In the genomic region with DNA sequence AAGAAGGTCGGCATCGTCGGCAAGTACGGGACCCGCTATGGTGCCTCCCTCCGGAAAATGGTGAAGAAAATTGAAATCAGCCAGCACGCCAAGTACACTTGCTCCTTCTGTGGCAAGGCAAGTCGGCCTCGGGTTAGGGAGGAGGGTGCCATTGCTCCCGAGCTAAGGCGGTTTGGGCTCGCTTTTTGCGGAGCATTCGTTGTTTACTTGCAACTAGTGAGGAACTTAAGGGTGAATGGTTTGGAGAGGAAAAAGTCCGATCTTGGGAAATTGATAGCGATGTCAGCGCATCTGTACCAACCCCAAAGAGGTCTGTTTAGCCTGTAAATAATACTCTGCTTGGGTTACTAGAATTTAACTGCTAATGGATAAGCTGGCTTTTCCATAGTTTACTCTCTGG, we compare ENCODE assay signal across 7 mouse cellular contexts. TPM values are rescaled to one million over a fixed set of nuclear protein-coding genes. Genes with fewer than 3 reads are reported as not detected.
DNase-seq lines count a peak whose midpoint lies in the region; ATAC-seq and TF ChIP-seq lines count a peak whose summit lies in the region.

No protein-coding gene starts in this region.

- no peaks in the 10 kb centered on the region for H3K27me3 ChIP-seq in lung, postnatal 0 days (replicated peaks; ENCODE audit: insufficient read depth, low read length)
- H3K27me3 ChIP-seq in embryonic facial prominence, embryonic 10.5 days (replicated peaks; ENCODE audit: low read depth, poor library complexity, severe bottlenecking), result no peaks in the 10 kb centered on the region
- H3K27me3 ChIP-seq in hindbrain, embryonic 12.5 days, result no peaks in the 10 kb centered on the region
- H3K27me3 ChIP-seq in megakaryocyte, embryonic 14.5 days (replicated peaks), result no peaks in the 10 kb centered on the region

- peak overlapping the region; percentile 91 for H3K27ac ChIP-seq in lung, postnatal 0 days (ENCODE audit: low read length)
- H3K27ac ChIP-seq in embryonic facial prominence, embryonic 10.5 days (replicated peaks), result peak overlapping the region; percentile 92
- peak overlapping the region; percentile 87 for H3K27ac ChIP-seq in hindbrain, embryonic 12.5 days

- peak overlapping the region; percentile 86 for H3K9ac ChIP-seq in lung, postnatal 0 days (replicated peaks; ENCODE audit: low read depth)
- H3K9ac ChIP-seq in hindbrain, embryonic 12.5 days, result peak overlapping the region; percentile 89

- H3K36me3 ChIP-seq in lung, postnatal 0 days (ENCODE audit: insufficient read depth, low read length), result peaks cover 5% of the 10 kb centered on the region; the same call in 1 of the 2 replicates
- H3K36me3 ChIP-seq in embryonic facial prominence, embryonic 10.5 days (replicated peaks), result peaks cover 45% of the 10 kb centered on the region
- H3K36me3 ChIP-seq in hindbrain, embryonic 12.5 days, result peaks cover 28% of the 10 kb centered on the region
- H3K36me3 ChIP-seq in megakaryocyte, embryonic 14.5 days (replicated peaks; ENCODE audit: low read length), result peaks cover 43% of the 10 kb centered on the region

- intact Hi-C loops in left cerebral cortex, postnatal 14 days (cut with DNase I), result loop anchor here (5.0 to 10.0 kb wide), 2 partner anchors 113 to 404 kb away; a partner anchor contains a TSS

- peak; percentile 44 for DNase-seq in lung, postnatal 0 days (ENCODE audit: low spot score)
- DNase-seq in lung, postnatal 14 days, result no peak
- DNase-seq in embryonic facial prominence, embryonic 10.5 days (ENCODE audit: low spot score), result no peak
- no peak for DNase-seq in left cerebral cortex, postnatal 14 days (ENCODE audit: low spot score in 2 of 2)
- DNase-seq in layer of hippocampus, postnatal 36 days, result no peak

- no peak for TF ChIP-seq CTCF in lung, postnatal 0 days (IDR thresholded peaks at IDR 0.05)

- peak overlapping the region; percentile 61 for H3K4me2 ChIP-seq in lung, postnatal 0 days (replicated peaks; ENCODE audit: low read depth, low read length)
- H3K4me2 ChIP-seq in hindbrain, embryonic 12.5 days (replicated peaks), result peak overlapping the region; percentile 65

- peak overlapping the region; percentile 74 for H3K4me3 ChIP-seq in lung, postnatal 0 days (ENCODE audit: low read depth, low read length)
- peak overlapping the region; percentile 70 for H3K4me3 ChIP-seq in embryonic facial prominence, embryonic 10.5 days
- H3K4me3 ChIP-seq in hindbrain, embryonic 12.5 days, result peak overlapping the region; percentile 76
- peak overlapping the region; percentile 96 for H3K4me3 ChIP-seq in megakaryocyte, embryonic 14.5 days (replicated peaks)

- no peak; the same call in 1 of the 2 replicates for ATAC-seq in lung, postnatal 0 days
- ATAC-seq in hindbrain, embryonic 12.5 days (ENCODE audit: low FRiP score), result 0 out of 2 replicates have a peak, but pooled peaks have one; percentile 21

- no peaks in the 10 kb centered on the region for H3K4me1 ChIP-seq in lung, postnatal 0 days (ENCODE audit: insufficient read depth, low read depth, low read length)
- peaks cover 13% of the 10 kb centered on the region for H3K4me1 ChIP-seq in embryonic facial prominence, embryonic 10.5 days
- H3K4me1 ChIP-seq in hindbrain, embryonic 12.5 days, result peaks cover 13% of the 10 kb centered on the region
- peaks cover 27% of the 10 kb centered on the region for H3K4me1 ChIP-seq in megakaryocyte, embryonic 14.5 days

- WGBS in lung, postnatal 0 days, result 1% methylated on average over 17 of the region's 17 CpGs
- WGBS in embryonic facial prominence, embryonic 10.5 days, result under 1% methylated on average over 17 of the region's 17 CpGs
- WGBS in hindbrain, embryonic 12.5 days, result 1% methylated on average over 17 of the region's 17 CpGs

- no peaks in the 10 kb centered on the region for H3K9me3 ChIP-seq in lung, postnatal 0 days (ENCODE audit: low read length)
- no peaks in the 10 kb centered on the region for H3K9me3 ChIP-seq in embryonic facial prominence, embryonic 10.5 days
- H3K9me3 ChIP-seq in hindbrain, embryonic 12.5 days (replicated peaks), result no peaks in the 10 kb centered on the region
- no peaks in the 10 kb centered on the region for H3K9me3 ChIP-seq in megakaryocyte, embryonic 14.5 days

- no peak for TF ChIP-seq EP300 in lung, postnatal 0 days (IDR thresholded peaks at IDR 0.05)

RNA-seq across cellular contexts. Expression of a gene that starts 0.6 kb away (rescaled TPM):
- 2,028 and 2,237 TPM in 2 replicates for polyA plus RNA-seq in lung, postnatal 0 days (2015; fragmentation: Nextera tagmentation; extraction: Ambion mirVana)
- polyA plus RNA-seq in embryonic facial prominence, embryonic 10.5 days (2016; fragmentation: Nextera tagmentation; extraction: Ambion mirVana), result 1,442 and 1,468 TPM in 2 replicates
- polyA plus RNA-seq in hindbrain, embryonic 12.5 days (2016; fragmentation: Nextera tagmentation; extraction: Ambion mirVana), result 1,194 and 1,379 TPM in 2 replicates
- polyA plus RNA-seq in megakaryocyte, embryonic 14.5 days (2012; ENCODE audit: insufficient read depth, low replicate concordance), result 26.2 and 185 TPM in 2 replicates
- total RNA-seq in left cerebral cortex, postnatal 14 days (2021), result 100 to 1,000 TPM; 499 to 507 TPM
- 100 to 1,000 TPM; 568 to 629 TPM for total RNA-seq in layer of hippocampus, postnatal 36 days (2021)

RNA-seq across cellular contexts. Expression of a gene that starts 11.3 kb away (rescaled TPM):
- not detected in 2 replicates for polyA plus RNA-seq in lung, postnatal 0 days (2015; fragmentation: Nextera tagmentation; extraction: Ambion mirVana)
- not detected in 2 replicates for polyA plus RNA-seq in embryonic facial prominence, embryonic 10.5 days (2016; fragmentation: Nextera tagmentation; extraction: Ambion mirVana)
- polyA plus RNA-seq in hindbrain, embryonic 12.5 days (2016; fragmentation: Nextera tagmentation; extraction: Ambion mirVana), result not detected in 2 replicates
- not detected in 2 replicates for polyA plus RNA-seq in megakaryocyte, embryonic 14.5 days (2012; ENCODE audit: insufficient read depth, low replicate concordance)
- total RNA-seq in left cerebral cortex, postnatal 14 days (2021), result not detected
- total RNA-seq in layer of hippocampus, postnatal 36 days (2021), result not detected
